Mouse (Mus musculus) CH12.LX (cell line): ENCODE data around the gene Cd209g.
A peak's percentile ranks its signal among the peaks of the same experiment; 100 is the strongest.

Source experiments
- CTCF ChIP-seq, 2 experiments: IDR thresholded peaks in 1 of 2; conservative IDR thresholded peaks in 1 of 2; 2 replicates each; pipeline ENCODE4 v1.5.1; 2011 to 2012; ENCODE audit warnings: low read depth in 2 of 2, low read length in 2 of 2, improper control_type of control experiment in 1 of 2, inconsistent platforms in 1 of 2, mild to moderate bottlenecking in 1 of 2, moderate library complexity in 1 of 2
- ELF1 ChIP-seq: IDR thresholded peaks from 2 replicates; pipeline ENCODE4 v1.6.1; 2014; ENCODE audit warnings: low read depth, mild to moderate bottlenecking, inconsistent platforms, low read length, improper control_type of control experiment
- EP300 ChIP-seq: IDR thresholded peaks from 2 replicates; pipeline ENCODE4 v1.6.1; 2011; ENCODE audit warnings: low read length, improper control_type of control experiment
- ETS1 ChIP-seq: conservative IDR thresholded peaks from 2 replicates; pipeline ENCODE4 v1.6.1; 2012; ENCODE audit warnings: low read depth, mild to moderate bottlenecking, inconsistent platforms, low read length, improper control_type of control experiment, moderate library complexity
- IRF4 ChIP-seq: IDR thresholded peaks from 2 replicates; pipeline ENCODE4 v1.6.1; 2014; ENCODE audit warnings: low read depth, mild to moderate bottlenecking, inconsistent platforms, low read length, improper control_type of control experiment
- MXI1 ChIP-seq: IDR thresholded peaks from 2 replicates; pipeline ENCODE4 v1.6.1; 2011; ENCODE audit warnings: mild to moderate bottlenecking, low read depth, low read length, improper control_type of control experiment
- MYC ChIP-seq: IDR thresholded peaks from 2 replicates; pipeline ENCODE4 v1.6.1; 2011; ENCODE audit warnings: low read depth, mild to moderate bottlenecking, improper control_type of control experiment, low read length
- NELFE ChIP-seq: IDR thresholded peaks from 2 replicates; pipeline ENCODE4 v1.6.1; 2011; ENCODE audit warnings: low read depth, low read length, improper control_type of control experiment
- NRF1 ChIP-seq: IDR thresholded peaks from 2 replicates; pipeline ENCODE4 v1.6.1; 2014; ENCODE audit warnings: low read depth, mild to moderate bottlenecking, inconsistent platforms, low read length, improper control_type of control experiment, moderate library complexity
- POLR2A ChIP-seq: IDR thresholded peaks from 2 replicates; pipeline ENCODE4 v1.6.1; 2011; ENCODE audit warnings: low read depth, mild to moderate bottlenecking, improper control_type of control experiment, low read length
- RAD21 ChIP-seq: IDR thresholded peaks from 2 replicates; pipeline ENCODE4 v1.6.1; 2011; ENCODE audit warnings: low read depth, mild to moderate bottlenecking, low read length, improper control_type of control experiment, moderate library complexity
- SIN3A ChIP-seq: IDR thresholded peaks from 2 replicates; pipeline ENCODE4 v1.6.1; 2012; ENCODE audit warnings: low read length, improper control_type of control experiment, inconsistent platforms
- USF1 ChIP-seq: IDR thresholded peaks from 2 replicates; pipeline ENCODE4 v1.6.1; 2014; ENCODE audit warnings: low read depth, mild to moderate bottlenecking, inconsistent platforms, low read length, improper control_type of control experiment
- ZC3H11A ChIP-seq: IDR thresholded peaks from 2 replicates; pipeline ENCODE4 v1.6.1; 2012; ENCODE audit warnings: low read depth, mild to moderate bottlenecking, inconsistent platforms, low read length, improper control_type of control experiment

DNA sequence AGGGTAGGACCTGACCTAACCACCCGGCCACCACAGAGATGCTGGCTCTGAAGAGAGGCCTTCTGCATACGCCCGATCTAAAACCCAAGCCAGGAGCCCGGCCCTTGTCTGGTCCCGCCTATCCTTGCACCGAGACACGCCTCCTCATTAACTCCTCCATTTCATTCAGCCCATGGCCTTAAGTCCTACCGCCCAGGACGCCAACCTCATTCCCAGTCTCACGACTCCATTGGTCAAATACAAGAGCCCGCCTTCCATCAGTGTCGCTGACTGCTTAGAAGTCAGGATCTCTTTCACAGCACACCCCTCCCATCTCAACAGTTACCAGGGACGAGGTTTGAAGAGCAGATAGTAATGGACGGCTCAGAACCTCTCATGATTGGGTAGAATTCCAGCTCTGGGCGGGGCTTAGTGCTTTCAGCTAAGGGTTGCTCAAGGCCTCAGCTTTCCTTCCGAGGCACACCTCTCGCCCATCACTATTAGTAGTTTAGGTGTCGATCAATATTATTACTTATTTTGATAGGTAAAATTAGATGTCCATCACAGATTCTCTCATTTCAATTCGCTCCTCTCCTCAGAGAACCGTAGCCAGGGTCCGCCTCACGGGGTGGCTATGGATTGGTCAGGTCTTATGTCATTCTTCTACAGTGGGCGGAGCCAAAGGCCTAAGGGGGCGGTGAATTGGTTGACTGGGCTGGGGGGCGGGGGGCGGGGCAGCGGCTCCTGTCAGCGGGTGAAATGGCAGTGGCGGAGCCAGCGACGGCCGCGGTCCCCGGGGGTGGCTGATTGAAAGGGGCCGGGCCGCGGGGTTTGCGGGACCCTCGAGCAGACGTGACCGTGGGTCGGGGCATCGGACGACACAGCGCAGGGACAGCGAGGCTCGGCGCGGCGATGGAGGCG is 32.2 kb downstream of the Cd209g start, which contains the start of gene Evi5l:
- TF ChIP-seq ZC3H11A = no peak
- peak; percentile 24; the same call in 1 of the 2 replicates for TF ChIP-seq NRF1
- no peak for TF ChIP-seq CTCF (conservative IDR thresholded peaks at IDR 0.05 in 1 of 2, IDR thresholded peaks at IDR 0.05 in 1 of 2; ENCODE audit: low read depth in 2 of 2, low read length in 2 of 2)
- no peak for TF ChIP-seq MYC
- TF ChIP-seq IRF4 = no peak; the same call in 1 of the 2 replicates
- peak; percentile 16; the same call in 1 of the 2 replicates for TF ChIP-seq MXI1
- TF ChIP-seq ETS1 = no peak
- TF ChIP-seq SIN3A = peak; percentile 16
- peak; percentile 56 for TF ChIP-seq POLR2A
- no peak for TF ChIP-seq NELFE
- TF ChIP-seq USF1 = no peak
- TF ChIP-seq ELF1 = no peak; the same call in 1 of the 2 replicates
- TF ChIP-seq EP300 = no peak
- TF ChIP-seq RAD21 = no peak
